Mouse (Mus musculus): Measurements from ENCODE around the gene Upp2.

Gene Upp2

GRCm38 (mm10) chr2:58615766-58616165 is 48.7 kb downstream of the Upp2 start:
- no peak for DNase-seq (ENCODE audit: low spot score in 2 of 2)

- DNase-seq (ENCODE audit: low spot score in 2 of 2), result no peak
Observed at GRCm38 (mm10) chr2:58625186-58625585, 58.1 kb downstream of the Upp2 start.

GRCm38 (mm10) chr2:58625681-58626080 is 58.6 kb downstream of the Upp2 start:
- DNase-seq (ENCODE audit: low spot score in 2 of 2), result no peak

GRCm38 (mm10) chr2:58626136-58626769 is 59.2 kb downstream of the Upp2 start:
- no peak for DNase-seq (ENCODE audit: low spot score in 2 of 2)

- DNase-seq (ENCODE audit: low spot score in 2 of 2), result no peak
Observed at GRCm38 (mm10) chr2:58627981-58628380, 60.9 kb downstream of the Upp2 start.

GRCm38 (mm10) chr2:58628993-58629392 is 61.9 kb downstream of the Upp2 start:
- DNase-seq (ENCODE audit: low spot score in 2 of 2), result no peak

GRCm38 (mm10) chr2:58629440-58629839 is 62.3 kb downstream of the Upp2 start:
- DNase-seq (ENCODE audit: low spot score in 2 of 2), result no peak

- no peak for DNase-seq (ENCODE audit: low spot score in 2 of 2)
Observed at GRCm38 (mm10) chr2:58633791-58634190, 66.7 kb downstream of the Upp2 start.

- DNase-seq (ENCODE audit: low spot score in 2 of 2), result no peak
Observed at GRCm38 (mm10) chr2:58641761-58642555, 74.9 kb downstream of the Upp2 start.

- no peak for DNase-seq (ENCODE audit: low spot score in 2 of 2)
Observed at GRCm38 (mm10) chr2:58645667-58646066, 78.6 kb downstream of the Upp2 start.

GRCm38 (mm10) chr2:58655169-58655568 is 88.1 kb downstream of the Upp2 start:
- no peak for DNase-seq (ENCODE audit: low spot score in 2 of 2)

GRCm38 (mm10) chr2:58656959-58657358 is 89.9 kb downstream of the Upp2 start:
- DNase-seq (ENCODE audit: low spot score in 2 of 2), result no peak

- no peak for DNase-seq (ENCODE audit: low spot score in 2 of 2)
Observed at GRCm38 (mm10) chr2:58657855-58658254, 90.8 kb downstream of the Upp2 start.

GRCm38 (mm10) chr2:58660591-58660990 is 93.5 kb downstream of the Upp2 start:
- no peak for DNase-seq (ENCODE audit: low spot score in 2 of 2)

- no peak for DNase-seq (ENCODE audit: low spot score in 2 of 2)
Observed at GRCm38 (mm10) chr2:58661116-58661515, 94.0 kb downstream of the Upp2 start.

- DNase-seq (ENCODE audit: low spot score in 2 of 2), result no peak
Observed at GRCm38 (mm10) chr2:58662661-58663060, 95.6 kb downstream of the Upp2 start.

GRCm38 (mm10) chr2:58663404-58664120 is 96.5 kb downstream of the Upp2 start:
- no peak for DNase-seq (ENCODE audit: low spot score in 2 of 2)

GRCm38 (mm10) chr2:58665081-58665814 is 98.2 kb downstream of the Upp2 start:
- peak; percentile 33 to 64 for DNase-seq (ENCODE audit: low spot score in 2 of 2)

- DNase-seq (ENCODE audit: low spot score in 2 of 2), result no peak
Observed at GRCm38 (mm10) chr2:58667298-58667697, 100.2 kb downstream of the Upp2 start.

GRCm38 (mm10) chr2:58667991-58668390 is 100.9 kb downstream of the Upp2 start:
- DNase-seq (ENCODE audit: low spot score in 2 of 2), result peak in 1 of 2 experiments; percentile 7

GRCm38 (mm10) chr2:58669114-58669513 is 102.0 kb downstream of the Upp2 start:
- no peak for DNase-seq (ENCODE audit: low spot score in 2 of 2)

- DNase-seq (ENCODE audit: low spot score in 2 of 2), result no peak
Observed at GRCm38 (mm10) chr2:58672520-58672919, 105.4 kb downstream of the Upp2 start.
